Mouse (Mus musculus) megakaryocyte, embryonic 14.5 days (primary cell): Measurements from ENCODE around the gene Dazl.

Source experiments
- FLI1 ChIP-seq: IDR thresholded peaks from 2 replicates; pipeline ENCODE4 v1.6.1; 2012; ENCODE audit warnings: low read length, inconsistent platforms, mixed read lengths
- GATA1 ChIP-seq: IDR thresholded peaks from 3 replicates; pipeline ENCODE4 v1.6.1; 2012; ENCODE audit warnings: mixed read lengths, low read length, inconsistent platforms, borderline replicate concordance

DNA sequence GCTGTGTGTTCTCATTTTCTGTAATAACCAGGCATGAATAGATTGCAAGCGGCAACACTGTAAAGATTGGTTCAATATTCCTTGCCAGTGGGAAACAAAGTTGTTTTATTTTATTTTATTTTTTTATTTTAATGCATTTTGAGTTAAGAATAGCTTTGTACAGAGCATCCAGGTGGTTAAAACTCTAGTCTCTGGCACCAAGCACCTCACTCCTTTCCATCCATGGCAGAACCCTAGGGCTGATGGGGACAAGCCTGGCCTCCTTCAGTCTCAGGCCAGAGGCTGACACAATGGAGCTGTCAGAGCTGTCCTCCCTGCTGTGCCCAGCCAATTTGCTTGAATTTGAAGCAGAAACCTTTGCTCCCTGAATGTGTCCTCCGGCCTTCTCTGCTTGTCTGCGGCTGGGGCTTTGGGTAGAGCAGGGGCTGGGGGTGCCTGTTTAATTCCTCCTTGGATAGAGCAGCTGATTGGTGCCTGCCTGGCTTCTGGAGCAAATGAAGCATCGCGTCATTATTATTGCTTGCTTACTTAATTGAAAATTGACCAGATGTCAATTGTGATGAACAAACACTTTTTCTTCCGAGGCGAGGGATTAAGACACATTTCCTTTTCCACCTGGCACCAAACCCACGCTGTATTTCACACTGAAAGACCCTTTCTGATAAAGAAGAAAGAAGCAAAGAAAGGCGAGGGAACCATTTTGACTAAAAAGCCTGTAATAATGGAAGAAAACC is 56.6 kb downstream of the Dazl start:
- TF ChIP-seq FLI1 (no peak), GATA1 (no peak)
